Mouse (Mus musculus): ENCODE measurements at regions not wholly inside any gene's neighbourhood (a gene's known extent, or its start where the extent isn't known, plus 50 kb on each side); places are given as distances from the start of the nearest gene placed in this dataset.

DNA sequence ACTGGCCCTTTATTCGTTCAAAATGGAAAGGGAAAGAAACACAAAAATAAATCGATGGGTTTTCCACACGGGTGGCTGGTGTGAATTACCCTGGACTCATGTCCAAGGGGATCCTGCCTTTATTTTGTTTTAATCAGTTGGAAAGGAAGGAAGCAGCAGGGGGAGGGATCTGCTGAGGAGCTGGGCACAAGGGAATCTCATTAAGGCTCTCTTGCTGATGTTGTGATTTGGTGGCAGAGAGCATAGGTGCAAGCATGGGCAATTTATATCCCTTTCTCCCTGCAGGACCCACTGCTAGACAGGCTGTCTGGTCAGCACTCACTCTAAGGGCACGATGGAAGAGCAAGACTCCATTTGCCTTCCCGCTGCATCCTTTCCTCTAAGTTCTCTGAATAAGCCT lies 469.2 kb downstream of the Epha7 start:
- Histone ChIP-seq H3K36me3 (no peaks in the 10 kb centered on the region), H3K27me3 (no peaks in the 10 kb centered on the region), H3K27ac (no peak overlapping the region), H3K4me2 (replicated peaks) (no peak overlapping the region), H3K4me1 (peaks cover 3% of the 10 kb centered on the region; the same call in 1 of the 2 replicates), H3K9me3 (no peaks in the 10 kb centered on the region), H3K9ac (no peak overlapping the region), H3K4me3 (no peak overlapping the region)
- no peak for ATAC-seq (ENCODE audit: low FRiP score, low read depth)
- 63% methylated on average over 5 of the region's 5 CpGs for WGBS

DNA sequence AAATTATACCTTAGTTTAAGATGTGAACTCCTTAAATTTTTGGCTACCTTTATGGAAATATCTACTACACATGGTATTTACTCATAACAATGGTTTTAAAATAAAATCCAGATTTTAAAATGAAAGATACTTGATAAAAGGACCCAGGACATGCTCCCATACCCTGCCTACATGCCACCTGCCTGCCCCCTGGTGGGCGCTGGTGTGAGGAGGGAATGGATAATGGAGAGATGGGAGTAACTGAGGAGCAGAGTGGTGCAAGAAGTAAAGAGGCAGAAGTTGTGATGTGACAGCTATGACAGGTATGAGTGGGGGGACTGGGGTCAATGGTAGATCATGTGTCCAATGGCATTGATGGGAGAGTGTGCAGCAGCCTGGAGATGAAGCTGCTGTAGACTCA lies 488.4 kb downstream of the Epha7 start:
- Histone ChIP-seq H3K27me3 (no peaks in the 10 kb centered on the region), H3K4me3 (no peak overlapping the region), H3K4me1 (no peaks in the 10 kb centered on the region), H3K27ac (no peak overlapping the region), H3K4me2 (replicated peaks) (no peak overlapping the region), H3K9me3 (no peaks in the 10 kb centered on the region), H3K36me3 (no peaks in the 10 kb centered on the region), H3K9ac (no peak overlapping the region)
- WGBS: 46% methylated on average over 1 of the region's 1 CpGs
- no peak for ATAC-seq (ENCODE audit: low FRiP score, low read depth)

DNA sequence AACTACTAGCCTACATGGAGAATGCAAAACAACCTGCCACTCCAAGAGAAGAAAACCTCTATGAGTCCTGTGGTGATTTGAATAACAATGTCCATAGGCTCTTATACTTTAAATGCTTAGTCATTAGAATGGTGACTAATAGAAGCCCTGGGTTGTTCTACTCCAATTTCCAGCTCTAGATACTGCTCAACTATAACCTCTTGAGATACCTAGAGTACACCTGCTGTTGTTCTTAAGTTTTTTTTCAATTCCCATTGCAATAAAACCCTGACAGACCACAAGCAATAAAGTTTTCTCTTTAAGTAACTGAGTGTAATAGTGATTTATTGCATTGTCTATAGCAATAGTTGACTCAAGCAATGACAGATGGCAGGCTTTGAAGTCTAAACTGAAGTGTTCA lies 491.0 kb downstream of the Epha7 start:
- no peak overlapping the region for H3K27ac ChIP-seq
- H3K9ac ChIP-seq: no peak overlapping the region
- no peak for ATAC-seq (ENCODE audit: low FRiP score, low read depth)
- no peaks in the 10 kb centered on the region for H3K36me3 ChIP-seq
- H3K4me2 ChIP-seq (replicated peaks): no peak overlapping the region
- H3K4me1 ChIP-seq: no peaks in the 10 kb centered on the region
- no peaks in the 10 kb centered on the region for H3K9me3 ChIP-seq
- no peaks in the 10 kb centered on the region for H3K27me3 ChIP-seq
- H3K4me3 ChIP-seq: no peak overlapping the region

DNA sequence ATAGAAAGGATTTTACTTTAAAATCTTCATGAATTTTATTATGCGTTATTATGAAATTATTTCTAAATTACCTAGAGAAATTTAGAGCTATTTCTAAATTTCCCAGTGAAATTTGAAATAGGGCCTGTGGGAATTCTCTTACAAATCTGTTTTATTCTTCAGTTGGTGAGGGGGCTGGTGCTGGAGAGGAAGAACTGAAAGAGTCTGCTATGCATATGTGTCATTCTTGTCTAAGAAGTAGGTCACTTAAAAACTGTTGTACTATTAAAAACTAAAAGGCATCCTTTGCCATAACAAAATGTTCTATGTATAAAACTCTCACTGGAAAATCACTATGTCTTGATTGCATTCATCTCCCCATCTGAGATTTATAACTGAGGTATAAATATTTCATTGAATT lies 494.3 kb downstream of the Epha7 start:
- 92% methylated on average over 1 of the region's 1 CpGs for WGBS
- no peak for ATAC-seq (ENCODE audit: low FRiP score, low read depth)
- Histone ChIP-seq H3K36me3 (no peaks in the 10 kb centered on the region), H3K4me2 (replicated peaks) (no peak overlapping the region), H3K27me3 (no peaks in the 10 kb centered on the region), H3K9ac (no peak overlapping the region), H3K9me3 (no peaks in the 10 kb centered on the region), H3K4me3 (no peak overlapping the region), H3K4me1 (no peaks in the 10 kb centered on the region), H3K27ac (no peak overlapping the region)

DNA sequence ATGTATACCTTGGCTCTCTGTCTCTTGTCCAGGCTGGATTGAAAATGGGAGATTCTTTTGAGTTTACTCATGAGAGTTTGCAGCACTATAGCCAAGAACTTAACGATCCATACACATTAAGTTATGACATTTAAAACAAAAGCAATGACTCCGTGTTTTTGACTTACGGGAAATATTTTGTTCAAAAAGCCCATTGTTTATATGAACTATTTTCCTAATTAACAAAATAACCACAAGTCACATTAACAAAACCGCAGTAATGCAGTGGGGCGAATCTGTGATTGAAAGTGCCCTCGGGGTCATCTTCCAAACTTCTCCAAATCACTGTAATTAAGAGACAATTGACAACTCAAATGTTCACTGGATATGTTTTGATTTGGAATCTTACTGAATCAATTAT lies 511.0 kb downstream of the Epha7 start:
- Histone ChIP-seq H3K27ac (no peak overlapping the region), H3K4me1 (no peaks in the 10 kb centered on the region), H3K9me3 (no peaks in the 10 kb centered on the region), H3K4me3 (no peak overlapping the region), H3K9ac (no peak overlapping the region), H3K4me2 (replicated peaks) (no peak overlapping the region), H3K36me3 (no peaks in the 10 kb centered on the region), H3K27me3 (no peaks in the 10 kb centered on the region)
- 83% methylated on average over 6 of the region's 6 CpGs for WGBS
- ATAC-seq (ENCODE audit: low FRiP score, low read depth): no peak

DNA sequence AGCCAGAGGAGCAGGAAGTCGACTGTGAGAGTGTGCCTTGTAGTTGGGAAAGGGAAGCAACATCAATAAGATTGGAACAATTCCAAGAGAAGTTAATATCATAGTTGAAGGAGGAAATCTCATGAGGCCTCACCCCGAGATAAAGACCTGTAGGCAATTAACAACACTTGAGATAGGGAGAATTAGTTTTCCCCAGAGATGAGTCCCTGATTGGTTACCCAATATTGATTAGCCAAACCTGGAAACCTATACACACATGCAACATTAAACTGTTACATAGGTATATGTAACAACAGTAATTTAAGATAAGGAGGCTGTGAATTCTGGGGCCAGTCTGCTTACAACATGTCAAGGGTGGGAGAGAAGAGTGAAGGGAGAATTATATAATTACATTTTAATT lies 516.2 kb downstream of the Epha7 start:
- H3K4me3 ChIP-seq: no peak overlapping the region
- no peaks in the 10 kb centered on the region for H3K27me3 ChIP-seq
- no peak overlapping the region for H3K4me2 ChIP-seq (replicated peaks)
- 72% methylated on average over 2 of the region's 2 CpGs for WGBS
- no peak overlapping the region for H3K27ac ChIP-seq
- no peaks in the 10 kb centered on the region for H3K4me1 ChIP-seq
- no peaks in the 10 kb centered on the region for H3K36me3 ChIP-seq
- H3K9ac ChIP-seq: no peak overlapping the region
- ATAC-seq (ENCODE audit: low FRiP score, low read depth): no peak
- no peaks in the 10 kb centered on the region for H3K9me3 ChIP-seq

DNA sequence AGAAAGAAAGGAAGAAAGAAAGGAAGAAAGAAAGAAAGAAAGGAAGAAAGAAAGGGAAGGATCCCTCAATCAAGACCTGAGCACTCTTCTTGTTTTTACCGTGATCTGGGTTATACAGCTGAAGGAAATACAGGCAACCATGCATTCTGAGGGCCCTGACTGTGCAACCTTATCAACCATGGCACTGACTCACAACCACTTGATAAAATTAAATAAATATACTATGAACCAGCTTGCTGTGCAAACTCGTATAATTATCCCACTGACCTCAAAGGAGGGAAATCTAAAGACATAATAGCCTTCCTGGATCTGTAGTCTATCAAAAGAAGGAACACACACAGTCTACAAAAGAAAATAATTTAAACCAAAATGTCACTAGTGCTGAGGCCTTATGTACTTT lies 518.8 kb downstream of the Epha7 start:
- 71% methylated on average over 2 of the region's 2 CpGs for WGBS
- Histone ChIP-seq H3K9me3 (no peaks in the 10 kb centered on the region), H3K4me3 (no peak overlapping the region), H3K9ac (no peak overlapping the region), H3K4me2 (replicated peaks) (no peak overlapping the region), H3K27ac (no peak overlapping the region), H3K36me3 (no peaks in the 10 kb centered on the region), H3K4me1 (no peaks in the 10 kb centered on the region), H3K27me3 (no peaks in the 10 kb centered on the region)
- ATAC-seq (ENCODE audit: low FRiP score, low read depth): no peak

DNA sequence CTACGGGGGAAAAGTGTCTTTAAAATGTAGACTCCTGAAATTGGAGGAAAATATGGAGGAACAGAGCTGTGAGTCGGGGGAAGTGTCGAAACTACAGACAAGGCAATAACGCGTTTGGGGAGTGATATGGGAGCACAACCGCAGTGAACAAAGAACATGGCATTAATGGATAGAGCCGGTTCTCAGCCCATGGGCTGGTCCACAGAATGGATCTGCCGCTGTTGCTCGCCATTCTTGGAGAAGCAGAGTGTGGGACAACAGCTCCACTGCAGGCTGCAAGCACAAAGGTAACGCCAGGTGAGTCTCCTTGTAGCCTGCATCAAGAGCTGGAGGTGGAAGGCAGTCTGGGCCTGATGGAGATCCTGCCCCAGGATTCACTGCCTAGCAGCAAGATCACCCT lies 524.3 kb downstream of the Epha7 start:
- Histone ChIP-seq H3K27me3 (no peaks in the 10 kb centered on the region), H3K9me3 (no peaks in the 10 kb centered on the region), H3K9ac (no peak overlapping the region), H3K4me1 (no peaks in the 10 kb centered on the region), H3K4me2 (replicated peaks) (no peak overlapping the region), H3K27ac (no peak overlapping the region), H3K36me3 (no peaks in the 10 kb centered on the region), H3K4me3 (no peak overlapping the region)
- 86% methylated on average over 10 of the region's 10 CpGs for WGBS
- ATAC-seq (ENCODE audit: low FRiP score, low read depth): no peak

DNA sequence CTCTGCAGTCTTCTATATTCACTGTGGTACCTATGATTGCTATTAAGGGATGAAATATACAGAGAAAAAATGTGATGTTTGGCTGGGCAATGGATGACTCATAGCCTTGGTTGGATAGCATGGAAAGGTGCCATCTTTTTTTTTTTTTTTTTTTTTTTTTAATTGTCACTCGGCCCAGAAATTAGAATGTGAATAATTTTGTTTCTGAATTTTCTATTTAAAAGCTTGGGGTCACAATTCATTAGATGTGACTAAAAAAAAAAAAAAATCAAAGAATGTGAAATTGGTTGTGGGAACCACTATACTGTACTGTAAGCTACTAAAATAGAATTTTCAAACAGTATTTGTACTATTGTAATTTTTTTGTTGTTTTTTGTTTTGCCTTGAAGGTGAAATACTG lies 549.3 kb downstream of the Epha7 start:
- ATAC-seq (ENCODE audit: low FRiP score, low read depth): no peak
- H3K27me3 ChIP-seq: no peaks in the 10 kb centered on the region
- H3K4me3 ChIP-seq: no peak overlapping the region
- WGBS: 100% methylated on average over 1 of the region's 1 CpGs
- no peak overlapping the region for H3K4me2 ChIP-seq (replicated peaks)
- no peak overlapping the region for H3K27ac ChIP-seq
- H3K4me1 ChIP-seq: no peaks in the 10 kb centered on the region
- H3K36me3 ChIP-seq: no peaks in the 10 kb centered on the region
- no peak overlapping the region for H3K9ac ChIP-seq
- H3K9me3 ChIP-seq: no peaks in the 10 kb centered on the region

DNA sequence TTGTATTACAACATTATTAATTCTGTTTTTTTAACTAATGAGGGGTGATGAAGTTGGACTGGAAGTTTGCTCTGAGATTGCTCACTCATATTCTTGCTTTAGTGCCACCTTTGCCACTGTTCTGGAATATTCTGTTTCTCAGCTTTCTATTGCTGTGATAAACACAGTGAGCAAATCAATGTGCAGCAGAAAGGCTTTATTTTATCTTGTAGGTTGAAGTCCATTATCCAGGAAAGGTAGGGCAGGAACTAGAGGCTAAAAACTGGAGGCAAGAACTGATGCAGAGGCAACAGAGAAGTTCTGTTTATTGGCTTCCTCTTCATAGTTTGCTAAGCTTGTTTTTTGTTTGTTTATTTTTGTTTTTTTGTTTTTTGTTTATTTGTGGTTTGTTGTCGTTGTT lies 576.4 kb downstream of the Epha7 start:
- no peaks in the 10 kb centered on the region for H3K36me3 ChIP-seq
- H3K27me3 ChIP-seq: no peaks in the 10 kb centered on the region
- no peaks in the 10 kb centered on the region for H3K9me3 ChIP-seq
- WGBS: 80% methylated on average over 1 of the region's 1 CpGs
- no peak for ATAC-seq (ENCODE audit: low FRiP score, low read depth)
- no peaks in the 10 kb centered on the region for H3K4me1 ChIP-seq
- no peak overlapping the region for H3K9ac ChIP-seq
- no peak overlapping the region for H3K27ac ChIP-seq
- H3K4me2 ChIP-seq (replicated peaks): no peak overlapping the region
- H3K4me3 ChIP-seq: no peak overlapping the region

DNA sequence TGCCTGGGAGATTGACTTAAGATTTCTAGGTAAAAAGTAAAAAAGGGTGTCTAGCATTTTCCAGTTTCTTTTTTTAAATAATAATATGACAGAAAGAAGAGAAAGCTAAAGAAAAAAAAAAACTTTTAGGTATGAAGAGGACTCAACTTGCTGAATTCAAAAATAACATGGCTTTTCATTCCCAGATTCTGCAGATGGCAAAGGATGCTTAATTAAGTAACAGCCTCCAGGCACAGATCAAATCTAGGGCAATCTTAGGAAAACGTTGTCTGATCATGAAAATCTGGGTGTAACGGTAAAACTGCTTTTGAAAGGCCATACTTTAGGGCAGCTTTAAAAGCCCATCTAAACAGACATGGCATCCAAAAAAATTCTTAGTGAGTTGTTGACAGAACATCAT lies 577.4 kb downstream of the Epha7 start:
- Histone ChIP-seq H3K9ac (no peak overlapping the region), H3K9me3 (no peaks in the 10 kb centered on the region), H3K36me3 (no peaks in the 10 kb centered on the region), H3K4me3 (no peak overlapping the region), H3K27me3 (no peaks in the 10 kb centered on the region), H3K27ac (no peak overlapping the region), H3K4me1 (no peaks in the 10 kb centered on the region), H3K4me2 (replicated peaks) (no peak overlapping the region)
- WGBS: 54% methylated on average over 2 of the region's 2 CpGs
- ATAC-seq (ENCODE audit: low FRiP score, low read depth): no peak

DNA sequence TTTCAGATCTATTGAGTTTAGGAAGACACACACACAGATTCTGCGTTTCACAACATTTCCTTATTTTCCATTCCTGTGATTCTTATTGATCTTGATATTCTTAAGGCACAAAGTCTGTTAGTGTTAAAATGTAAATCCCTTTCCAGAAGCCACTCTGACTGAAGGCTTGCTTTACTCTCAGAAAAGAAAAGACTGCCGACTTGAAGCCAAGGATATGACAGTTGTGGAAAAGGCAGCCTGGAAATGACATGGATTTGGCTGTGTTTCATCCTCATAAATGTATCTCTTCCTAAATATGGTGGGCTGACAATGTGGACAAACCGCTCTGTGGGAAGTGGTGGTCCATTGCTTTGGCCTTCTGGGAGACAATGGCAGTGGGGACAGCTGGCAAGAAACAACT lies 589.2 kb downstream of the Epha7 start:
- no peaks in the 10 kb centered on the region for H3K27me3 ChIP-seq
- no peak overlapping the region for H3K4me2 ChIP-seq (replicated peaks)
- no peak overlapping the region for H3K4me3 ChIP-seq
- 87% methylated on average over 3 of the region's 3 CpGs for WGBS
- no peak overlapping the region for H3K9ac ChIP-seq
- no peak for ATAC-seq (ENCODE audit: low FRiP score, low read depth)
- no peaks in the 10 kb centered on the region for H3K9me3 ChIP-seq
- H3K4me1 ChIP-seq: no peaks in the 10 kb centered on the region
- no peak overlapping the region for H3K27ac ChIP-seq
- H3K36me3 ChIP-seq: no peaks in the 10 kb centered on the region

DNA sequence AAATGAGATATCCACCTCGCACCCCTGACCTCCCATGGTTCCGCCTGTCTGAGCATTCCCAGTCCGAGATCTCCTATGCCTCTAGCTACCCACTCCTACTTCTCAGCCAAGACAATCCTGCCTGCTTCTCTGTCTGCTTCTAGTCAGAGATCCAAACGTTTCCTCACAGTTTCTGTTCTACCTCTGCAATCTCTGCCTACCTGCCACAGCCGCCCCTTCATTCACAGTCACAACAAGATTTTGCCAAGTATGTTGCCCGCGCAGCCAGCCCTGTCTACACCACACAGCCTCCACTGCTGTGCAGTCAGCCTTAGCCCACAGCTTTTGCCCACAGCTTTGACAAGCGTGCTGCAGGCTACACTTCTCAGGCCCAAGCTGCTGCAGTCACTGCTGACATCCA lies 601.7 kb downstream of the Epha7 start:
- ATAC-seq (ENCODE audit: low FRiP score, low read depth): no peak
- Histone ChIP-seq H3K4me1 (no peaks in the 10 kb centered on the region), H3K4me3 (no peak overlapping the region), H3K4me2 (replicated peaks) (no peak overlapping the region), H3K9me3 (no peaks in the 10 kb centered on the region), H3K9ac (no peak overlapping the region), H3K36me3 (no peaks in the 10 kb centered on the region), H3K27ac (no peak overlapping the region), H3K27me3 (no peaks in the 10 kb centered on the region)
- 92% methylated on average over 8 of the region's 8 CpGs for WGBS
